In the genomic region with DNA sequence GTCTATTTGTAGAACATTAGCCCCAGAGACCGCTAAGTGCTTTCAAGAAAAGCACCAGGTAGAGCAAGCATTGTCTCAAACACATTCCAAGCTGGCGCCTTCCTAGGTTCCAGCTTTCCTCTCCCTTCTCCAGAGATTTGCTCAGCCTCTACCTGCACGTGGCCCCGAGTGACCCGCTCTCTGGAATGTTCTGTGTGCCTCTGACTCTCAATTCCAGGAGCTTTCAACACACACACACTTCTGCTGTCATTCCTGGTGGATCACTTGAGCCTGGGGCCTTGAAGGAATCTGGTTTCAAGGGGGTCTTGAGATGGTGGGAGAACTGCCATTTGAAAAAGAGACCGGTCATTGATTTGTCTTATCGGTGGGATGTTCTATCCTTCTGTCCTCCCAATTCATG, we compare ENCODE assay signal across 17 mouse cellular contexts. TPM values are rescaled to one million over a fixed set of nuclear protein-coding genes. Genes with fewer than 3 reads are reported as not detected.
A peak's percentile ranks its signal among the peaks of the same experiment; 100 is the strongest.
DNase-seq lines count a peak whose midpoint lies in the region; ATAC-seq and TF ChIP-seq lines count a peak whose summit lies in the region.
"Had no signal": no experiment of that assay in that cellular context is flagged by ENCODE, and none has a peak within 500 bp of the region (broad histone marks: within the 10 kb centered on the region; RNA-seq: fewer than 3 reads in every experiment).

No protein-coding gene starts in this region.

- peak overlapping the region; percentile 54 for H3K4me2 ChIP-seq in heart, embryonic 11.5 days
- peak overlapping the region; percentile 61 for H3K4me2 ChIP-seq in heart, embryonic 15.5 days
- H3K4me2 ChIP-seq in lung, postnatal 0 days (replicated peaks; ENCODE audit: low read depth, low read length) = peak overlapping the region; percentile 45; the same call in 1 of the 2 replicates
- H3K4me2 ChIP-seq in myocyte (ENCODE audit: low read depth) = peak overlapping the region; percentile 50

- H3ac ChIP-seq in myocyte (ENCODE audit: control insufficient read depth, insufficient read length) = no peak overlapping the region

- peak overlapping the region; percentile 88 for H3K27ac ChIP-seq in heart, embryonic 11.5 days (ENCODE audit: low read depth, low read length)
- peak overlapping the region; percentile 89 for H3K27ac ChIP-seq in heart, embryonic 15.5 days
- no peak overlapping the region for H3K27ac ChIP-seq in lung, postnatal 0 days (ENCODE audit: low read length)
- H3K27ac ChIP-seq: embryonic facial prominence, embryonic 13.5 days; forebrain, embryonic 13.5 days; hindbrain, embryonic 13.5 days; hindbrain, postnatal 0 days had no signal

- peaks cover 18% of the 10 kb centered on the region for H3K4me1 ChIP-seq in heart, embryonic 11.5 days (ENCODE audit: control insufficient read depth, insufficient read depth, low read length)
- H3K4me1 ChIP-seq in heart, embryonic 15.5 days (replicated peaks) = peaks cover 31% of the 10 kb centered on the region
- H3K4me1 ChIP-seq in lung, postnatal 0 days (ENCODE audit: insufficient read depth, low read depth, low read length) = peaks cover 6% of the 10 kb centered on the region; the same call in 1 of the 2 replicates

- TF ChIP-seq EP300 in lung, postnatal 0 days (IDR thresholded peaks at IDR 0.05) = no peak

- H3K9ac ChIP-seq in heart, embryonic 11.5 days (ENCODE audit: low read depth, low read length) = no peak overlapping the region
- H3K9ac ChIP-seq in heart, embryonic 15.5 days = no peak overlapping the region
- no peak overlapping the region for H3K9ac ChIP-seq in lung, postnatal 0 days (replicated peaks; ENCODE audit: low read depth)
- H3K9ac ChIP-seq: forebrain, embryonic 13.5 days; forebrain, postnatal 0 days; hindbrain, embryonic 13.5 days had no signal

- H3K4me3 ChIP-seq in heart, embryonic 11.5 days (ENCODE audit: low read depth, low read length) = no peak overlapping the region
- no peak overlapping the region for H3K4me3 ChIP-seq in heart, embryonic 15.5 days
- H3K4me3 ChIP-seq in lung, postnatal 0 days (ENCODE audit: low read depth, low read length) = no peak overlapping the region
- no peak overlapping the region for H3K4me3 ChIP-seq in myocyte
- H3K4me3 ChIP-seq: embryonic facial prominence, embryonic 13.5 days; forebrain, embryonic 13.5 days; hindbrain, embryonic 13.5 days had no signal

- 59% methylated on average over 7 of the region's 7 CpGs for WGBS in heart, embryonic 11.5 days (ENCODE audit: insufficient replicate concordance)
- 54% methylated on average over 7 of the region's 7 CpGs for WGBS in heart, embryonic 15.5 days
- 61% methylated on average over 7 of the region's 7 CpGs for WGBS in lung, postnatal 0 days

- H3K79me2 ChIP-seq in myocyte (ENCODE audit: control insufficient read depth, insufficient read depth) = no peaks in the 10 kb centered on the region

- no peaks in the 10 kb centered on the region for H3K27me3 ChIP-seq in heart, embryonic 11.5 days (ENCODE audit: control insufficient read depth, insufficient read depth, low read length)
- no peaks in the 10 kb centered on the region for H3K27me3 ChIP-seq in heart, embryonic 15.5 days
- no peaks in the 10 kb centered on the region for H3K27me3 ChIP-seq in lung, postnatal 0 days (replicated peaks; ENCODE audit: insufficient read depth, low read length)
- no peaks in the 10 kb centered on the region for H3K27me3 ChIP-seq in myocyte (ENCODE audit: control insufficient read depth, insufficient read depth, insufficient read length)
- H3K27me3 ChIP-seq: embryonic facial prominence, embryonic 13.5 days; forebrain, embryonic 13.5 days; hindbrain, embryonic 13.5 days had no signal

- DNase-seq in heart, adult 11 months = no peak
- no peak for DNase-seq in heart, postnatal 25 days (ENCODE audit: low spot score)
- DNase-seq in lung, postnatal 0 days (ENCODE audit: low spot score) = peak; percentile 32
- no peak for DNase-seq in lung, adult 18-20 months
- no peak for DNase-seq in urinary bladder, postnatal 14 days (ENCODE audit: low spot score)
- DNase-seq: cerebellum, adult 18-20 months; cerebellum, adult 9-11 months; cerebellum, postnatal 36 days; forebrain, postnatal 0 days; gastrocnemius, postnatal 10 days had no signal

- no peaks in the 10 kb centered on the region for H3K9me3 ChIP-seq in heart, embryonic 11.5 days (replicated peaks; ENCODE audit: control insufficient read depth, low read length)
- no peaks in the 10 kb centered on the region for H3K9me3 ChIP-seq in heart, embryonic 15.5 days (replicated peaks)
- H3K9me3 ChIP-seq in lung, postnatal 0 days (ENCODE audit: low read length) = no peaks in the 10 kb centered on the region
- H3K9me3 ChIP-seq: embryonic facial prominence, embryonic 13.5 days; forebrain, embryonic 13.5 days; hindbrain, embryonic 13.5 days had no signal

- no peaks in the 10 kb centered on the region for H3K36me3 ChIP-seq in heart, embryonic 11.5 days (ENCODE audit: control insufficient read depth, insufficient read depth, low read length)
- no peaks in the 10 kb centered on the region for H3K36me3 ChIP-seq in heart, embryonic 15.5 days
- no peaks in the 10 kb centered on the region for H3K36me3 ChIP-seq in lung, postnatal 0 days (ENCODE audit: insufficient read depth, low read length)
- no peaks in the 10 kb centered on the region for H3K36me3 ChIP-seq in myocyte (ENCODE audit: control insufficient read depth, insufficient read depth)
- H3K36me3 ChIP-seq: embryonic facial prominence, embryonic 13.5 days; hindbrain, embryonic 13.5 days had no signal

- TF ChIP-seq POLR2A in myocyte (IDR thresholded peaks at IDR 0.05; ENCODE audit: insufficient read length, low read depth) = no peak

- ATAC-seq in heart, embryonic 11.5 days (replicated peaks; ENCODE audit: insufficient number of reproducible peaks, low FRiP score, low TSS enrichment) = no peak
- no peak for ATAC-seq in heart, embryonic 15.5 days (replicated peaks; ENCODE audit: insufficient number of reproducible peaks, insufficient read depth, low FRiP score, low read depth)
- ATAC-seq in lung, postnatal 0 days = peak; percentile 31; the same call in 1 of the 2 replicates
- ATAC-seq: forebrain, embryonic 13.5 days; forebrain, postnatal 0 days; hindbrain, postnatal 0 days had no signal

- no peak for TF ChIP-seq CTCF in lung, postnatal 0 days (IDR thresholded peaks at IDR 0.05)

- intact Hi-C loops in heart, postnatal 25 days (cut with DNase I) = no loop called here

TF ChIP-seq in myocyte, 11 proteins besides CTCF, POLR2A, EP300 and RAD21:
- TF ChIP-seq USF1 (IDR thresholded peaks at IDR 0.05; ENCODE audit: low read depth) = no peak
- TF ChIP-seq REST (IDR thresholded peaks at IDR 0.05; ENCODE audit: insufficient read depth, insufficient read length) = no peak
- no peak for TF ChIP-seq SRF (IDR thresholded peaks at IDR 0.05; ENCODE audit: control insufficient read depth, insufficient read length, low read depth)
- no peak for TF ChIP-seq CEBPB (IDR thresholded peaks at IDR 0.05; ENCODE audit: insufficient read depth, poor library complexity, severe bottlenecking)
- TF ChIP-seq MYOG (IDR thresholded peaks at IDR 0.05; ENCODE audit: control insufficient read depth in 1 of 3, insufficient read depth in 1 of 3, insufficient read length in 2 of 3, low read depth in 2 of 3) = no peak
- no peak for TF ChIP-seq POLR2AphosphoS2 (IDR thresholded peaks at IDR 0.05; ENCODE audit: insufficient read length, low read depth)
- TF ChIP-seq MAX (IDR thresholded peaks at IDR 0.05; ENCODE audit: low read depth) = no peak
TF ChIP-seq in myocyte: peak in this region for 0.

RNA-seq across cellular contexts. Expression of a gene that starts 11.5 kb away (rescaled TPM):
- 23.6 and 27.1 TPM in 2 replicates for polyA plus RNA-seq in heart, embryonic 11.5 days (2014; fragmentation: Nextera tagmentation; extraction: Ambion mirVana)
- polyA plus RNA-seq in heart, embryonic 15.5 days (2015; fragmentation: Nextera tagmentation; extraction: Ambion mirVana) = 50.9 and 54.1 TPM in 2 replicates
- 100 to 1,000 TPM; 105 to 107 TPM for total RNA-seq in heart, postnatal 25 days (2021)
- polyA plus RNA-seq in lung, postnatal 0 days (2015; fragmentation: Nextera tagmentation; extraction: Ambion mirVana) = 51.4 and 65.1 TPM in 2 replicates
- polyA plus RNA-seq in myocyte (2012; fragmentation: generic; extraction: Trizol) = 71.9 TPM

RNA-seq across cellular contexts. Expression of a gene that starts 26.0 kb away (rescaled TPM):
- 435 and 522 TPM in 2 replicates for polyA plus RNA-seq in heart, embryonic 11.5 days (2014; fragmentation: Nextera tagmentation; extraction: Ambion mirVana)
- 426 and 427 TPM in 2 replicates for polyA plus RNA-seq in heart, embryonic 15.5 days (2015; fragmentation: Nextera tagmentation; extraction: Ambion mirVana)
- total RNA-seq in heart, postnatal 25 days (2021) = 100 to 1,000 TPM; 330 to 341 TPM
- 305 TPM in 2 replicates for polyA plus RNA-seq in lung, postnatal 0 days (2015; fragmentation: Nextera tagmentation; extraction: Ambion mirVana)
- polyA plus RNA-seq in myocyte (2012; fragmentation: generic; extraction: Trizol) = 406 TPM
